Mouse (Mus musculus): ENCODE data around the gene 1810065E05Rik. TPM values are rescaled to one million over a fixed set of nuclear protein-coding genes. Genes with fewer than 3 reads are reported as not detected.

Gene 1810065E05Rik
- total and polyA plus RNA-seq, 2 experiments from 2014 or later, result not detected

DNA sequence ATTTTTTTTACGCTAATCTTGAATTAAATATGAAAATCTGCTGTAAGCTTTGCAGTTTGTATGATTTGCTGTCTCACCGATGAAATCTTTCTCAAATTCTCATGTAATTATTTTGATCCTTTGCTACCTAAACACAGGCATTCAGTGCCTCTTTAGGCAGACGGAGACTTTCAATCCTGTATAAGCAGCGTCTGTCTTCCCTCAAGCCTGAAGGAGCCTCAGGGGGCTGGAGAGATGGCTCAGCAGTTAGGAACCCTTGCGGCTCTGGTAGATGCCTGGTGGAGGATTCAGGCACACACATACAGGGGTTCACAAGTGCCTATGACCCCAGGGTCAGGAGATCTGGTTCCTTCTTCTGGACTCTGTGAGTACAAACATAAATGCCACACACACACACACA is 20.3 kb upstream of the 1810065E05Rik start:
- TF ChIP-seq CTCF (IDR thresholded peaks at IDR 0.05; ENCODE audit: low read depth), result no peak
- Histone ChIP-seq H3K36me3 (ENCODE audit: insufficient read depth, low read length) (no peaks in the 10 kb centered on the region), H3K9me3 (ENCODE audit: low read length) (no peaks in the 10 kb centered on the region), H3K4me2 (ENCODE audit: low read depth, low read length) (no peak overlapping the region), H3K4me1 (ENCODE audit: insufficient read depth, low read length) (no peaks in the 10 kb centered on the region), H3K4me3 (ENCODE audit: low read length) (no peak overlapping the region), H3K9ac (replicated peaks; ENCODE audit: low read length) (no peak overlapping the region), H3K27me3 (ENCODE audit: insufficient read depth, low read length) (no peaks in the 10 kb centered on the region), H3K27ac (peak overlapping the region; percentile 41; the same call in 1 of the 2 replicates)
- WGBS, result 40% methylated on average over 5 of the region's 5 CpGs
- ATAC-seq, result no peak
- DNase-seq (ENCODE audit: low spot score), result no peak

DNA sequence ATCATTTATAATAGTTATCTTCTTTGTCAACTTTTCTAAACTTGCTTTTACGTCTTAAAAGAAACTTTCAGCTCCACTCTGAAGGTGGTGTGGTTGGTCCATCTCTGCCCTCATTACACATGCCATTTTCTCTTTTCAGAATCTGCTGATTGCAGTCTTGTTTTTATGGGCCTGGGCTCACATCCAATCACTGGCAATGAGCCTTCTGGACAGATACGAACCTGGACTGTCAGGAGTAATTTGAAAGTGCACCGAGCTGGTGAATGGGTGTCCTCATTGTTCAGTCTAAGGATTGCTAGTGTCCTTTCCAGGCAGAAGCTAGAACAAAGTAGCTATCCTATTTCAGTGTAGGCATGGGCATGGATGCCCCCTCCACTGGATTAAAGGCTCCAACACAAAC is 12.8 kb upstream of the 1810065E05Rik start:
- no peak for TF ChIP-seq CTCF (IDR thresholded peaks at IDR 0.05; ENCODE audit: low read depth)

DNA sequence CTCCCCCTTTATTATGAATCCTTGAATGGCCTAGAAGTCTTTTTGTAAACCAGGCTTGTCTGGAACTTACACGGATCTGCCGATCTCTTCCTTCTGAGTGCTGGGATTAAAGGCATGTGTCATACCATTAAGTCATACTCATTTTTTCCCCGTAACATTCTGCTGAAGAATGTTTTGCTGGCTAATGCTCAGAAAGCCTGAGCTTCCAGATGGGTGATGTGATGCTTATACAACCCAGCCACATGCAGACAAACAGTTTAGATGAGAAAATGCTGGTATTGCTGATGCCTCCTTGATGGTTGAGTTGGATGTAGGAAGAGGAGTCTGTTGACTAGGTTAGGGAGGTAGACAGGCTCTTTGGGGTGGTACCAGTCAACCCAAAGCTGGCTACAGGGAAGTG is 2.6 kb upstream of the 1810065E05Rik start:
- TF ChIP-seq CTCF (IDR thresholded peaks at IDR 0.05; ENCODE audit: low read depth), result no peak
- H3K4me1 ChIP-seq (ENCODE audit: insufficient read depth, low read length), result no peaks in the 10 kb centered on the region
- no peak for DNase-seq (ENCODE audit: low spot score)

More for the DNA sequence above, 12.8 kb upstream of the 1810065E05Rik start:
- WGBS, result 52% methylated on average over 3 of the region's 3 CpGs
- no peaks in the 10 kb centered on the region for H3K4me1 ChIP-seq (ENCODE audit: insufficient read depth, low read length)
- H3K36me3 ChIP-seq (ENCODE audit: insufficient read depth, low read length), result no peaks in the 10 kb centered on the region
- no peak overlapping the region for H3K27ac ChIP-seq
- H3K9me3 ChIP-seq (ENCODE audit: low read length), result no peaks in the 10 kb centered on the region
- ATAC-seq (no peak), DNase-seq (ENCODE audit: low spot score) (no peak)
- H3K9ac ChIP-seq (replicated peaks; ENCODE audit: low read length), result no peak overlapping the region
- no peak overlapping the region for H3K4me3 ChIP-seq (ENCODE audit: low read length)
- no peaks in the 10 kb centered on the region for H3K27me3 ChIP-seq (ENCODE audit: insufficient read depth, low read length)
- no peak overlapping the region for H3K4me2 ChIP-seq (ENCODE audit: low read depth, low read length)

DNA sequence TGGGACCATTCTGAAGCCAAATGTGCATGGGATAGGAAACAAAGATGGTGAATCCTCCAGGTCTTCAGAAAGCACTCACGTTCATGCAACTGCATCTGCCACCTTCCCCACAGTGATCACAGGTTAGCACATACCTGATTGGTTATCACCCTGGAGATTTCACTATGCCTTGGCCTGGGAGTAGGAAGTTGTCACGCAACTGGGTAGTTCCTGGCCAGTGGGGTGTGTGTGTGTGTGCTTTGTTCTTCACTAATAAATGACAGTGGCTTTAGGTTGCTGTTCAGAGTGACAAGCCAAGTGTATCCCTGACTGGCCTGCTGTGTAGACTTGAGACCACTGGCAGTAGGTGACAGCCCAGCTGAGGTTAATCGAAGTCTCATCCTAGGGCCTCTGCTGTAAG is 11.3 kb downstream of the 1810065E05Rik start, which contains the start of gene Gm12253:
TSS of gene Gm12253 (plus strand) at position 301 of the 400 bp plus-strand sequence.
- no peak within 1 kb of the TSS for H3K9ac ChIP-seq (replicated peaks; ENCODE audit: low read length)
- no peaks in the 10 kb centered on the region for H3K4me1 ChIP-seq (ENCODE audit: insufficient read depth, low read length)
- H3K4me2 ChIP-seq (ENCODE audit: low read depth, low read length), result no peak within 1 kb of the TSS
- H3K27me3 ChIP-seq (ENCODE audit: insufficient read depth, low read length), result no peaks in the 10 kb centered on the region
- no peaks in the 10 kb centered on the region for H3K36me3 ChIP-seq (ENCODE audit: insufficient read depth, low read length)
- no peak for TF ChIP-seq CTCF (IDR thresholded peaks at IDR 0.05; ENCODE audit: low read depth)
- 88% methylated on average over 3 of the region's 3 CpGs for WGBS
- no peak for ATAC-seq
- DNase-seq (ENCODE audit: low spot score), result no peak
- H3K27ac ChIP-seq, result no peak within 1 kb of the TSS
- no peak within 1 kb of the TSS for H3K4me3 ChIP-seq (ENCODE audit: low read length)
- no peaks in the 10 kb centered on the region for H3K9me3 ChIP-seq (ENCODE audit: low read length)

More for the DNA sequence above, 2.6 kb upstream of the 1810065E05Rik start:
- Histone ChIP-seq H3K4me2 (ENCODE audit: low read depth, low read length) (no peak overlapping the region), H3K4me3 (ENCODE audit: low read length) (no peak overlapping the region), H3K27ac (no peak overlapping the region), H3K36me3 (ENCODE audit: insufficient read depth, low read length) (no peaks in the 10 kb centered on the region), H3K9me3 (ENCODE audit: low read length) (no peaks in the 10 kb centered on the region), H3K27me3 (ENCODE audit: insufficient read depth, low read length) (no peaks in the 10 kb centered on the region), H3K9ac (replicated peaks; ENCODE audit: low read length) (no peak overlapping the region)
- no peak for ATAC-seq
- 82% methylated on average over 3 of the region's 3 CpGs for WGBS

DNA sequence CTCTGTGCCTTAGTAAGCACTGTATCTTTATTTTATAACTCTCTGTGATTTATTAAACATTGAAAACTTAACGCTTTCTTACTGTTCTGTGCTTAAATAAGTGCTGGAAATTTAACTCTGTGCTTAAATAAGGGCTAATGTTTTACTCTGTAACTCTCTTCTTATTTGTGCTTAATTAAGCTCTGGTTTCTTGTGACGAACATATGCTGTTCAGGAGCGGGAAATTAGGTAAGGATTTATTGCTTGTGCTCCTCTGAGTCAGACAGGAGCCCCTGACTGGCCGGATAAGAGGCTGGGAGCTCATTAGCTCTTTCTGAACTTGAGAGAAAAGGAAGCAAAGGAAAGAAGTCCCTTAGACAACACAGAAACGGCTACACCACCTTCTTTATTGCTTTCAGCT is 17.0 kb downstream of the 1810065E05Rik start:
- no peak for ATAC-seq
- Histone ChIP-seq H3K9ac (replicated peaks; ENCODE audit: low read length) (no peak overlapping the region), H3K9me3 (ENCODE audit: low read length) (no peaks in the 10 kb centered on the region), H3K4me3 (ENCODE audit: low read length) (no peak overlapping the region), H3K4me2 (ENCODE audit: low read depth, low read length) (no peak overlapping the region), H3K4me1 (ENCODE audit: insufficient read depth, low read length) (no peaks in the 10 kb centered on the region), H3K27me3 (ENCODE audit: insufficient read depth, low read length) (no peaks in the 10 kb centered on the region), H3K27ac (no peak overlapping the region), H3K36me3 (ENCODE audit: insufficient read depth, low read length) (no peaks in the 10 kb centered on the region)
- no peak for DNase-seq (ENCODE audit: low spot score)
- no peak for TF ChIP-seq CTCF (IDR thresholded peaks at IDR 0.05; ENCODE audit: low read depth)
- WGBS, result 48% methylated on average over 5 of the region's 5 CpGs

DNA sequence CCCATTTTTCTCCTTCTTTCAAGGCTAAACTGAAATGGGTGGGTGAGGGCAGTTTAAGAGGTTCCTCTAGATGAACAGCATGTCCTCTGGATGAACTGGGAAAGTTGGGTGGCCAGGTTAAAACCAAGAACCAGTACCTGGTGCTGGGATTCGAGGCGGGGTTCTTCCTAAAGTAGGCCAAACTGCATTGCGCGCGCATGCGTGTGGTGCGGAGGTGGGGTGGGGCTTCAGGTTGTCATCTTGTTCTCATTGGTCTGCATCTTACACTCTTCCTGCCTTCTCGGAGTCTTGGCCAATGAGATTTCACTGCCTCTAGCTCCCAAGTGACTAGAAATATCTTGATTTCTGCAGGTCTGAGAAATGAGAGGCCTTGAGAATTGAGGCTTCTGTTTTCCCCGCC is 31.8 kb downstream of the 1810065E05Rik start, which contains the start of gene Lypd9:
TSS of gene Lypd9 (minus strand) at position 165 of the 400 bp plus-strand sequence.
- Histone ChIP-seq H3K9ac (replicated peaks; ENCODE audit: low read length) (no peak within 1 kb of the TSS), H3K4me2 (ENCODE audit: low read depth, low read length) (no peak within 1 kb of the TSS), H3K36me3 (ENCODE audit: insufficient read depth, low read length) (no peaks in the 10 kb centered on the region), H3K27me3 (ENCODE audit: insufficient read depth, low read length) (no peaks in the 10 kb centered on the region), H3K27ac (no peak within 1 kb of the TSS), H3K9me3 (ENCODE audit: low read length) (no peaks in the 10 kb centered on the region; the same call in 1 of the 2 replicates), H3K4me1 (ENCODE audit: insufficient read depth, low read length) (no peaks in the 10 kb centered on the region), H3K4me3 (ENCODE audit: low read length) (no peak within 1 kb of the TSS)
- no peak for TF ChIP-seq CTCF (IDR thresholded peaks at IDR 0.05; ENCODE audit: low read depth)
- WGBS, result 95% methylated on average over 9 of the region's 9 CpGs
- DNase-seq (ENCODE audit: low spot score), result no peak
- ATAC-seq, result no peak

DNA sequence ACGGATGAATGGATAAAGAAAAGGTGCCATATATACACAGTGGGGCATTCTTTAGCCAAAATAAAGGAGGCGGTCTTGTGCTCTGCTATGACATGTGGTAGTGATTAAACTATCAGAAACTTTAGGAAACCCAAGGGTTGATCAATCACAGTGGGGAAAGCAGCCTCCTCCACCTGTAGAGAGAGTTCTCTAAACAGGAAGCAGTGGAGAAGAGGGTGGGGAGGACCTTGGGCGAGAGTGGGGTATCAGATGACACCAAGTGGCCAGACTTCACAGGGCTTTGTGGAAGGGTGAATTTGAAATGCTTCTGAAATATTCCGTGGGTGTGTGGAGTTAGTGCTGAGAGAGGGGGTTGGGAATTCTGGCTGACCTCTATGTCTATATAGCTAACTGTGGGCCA is 32.7 kb downstream of the 1810065E05Rik start:
- Histone ChIP-seq H3K4me1 (ENCODE audit: insufficient read depth, low read length) (no peaks in the 10 kb centered on the region), H3K36me3 (ENCODE audit: insufficient read depth, low read length) (no peaks in the 10 kb centered on the region), H3K27me3 (ENCODE audit: insufficient read depth, low read length) (no peaks in the 10 kb centered on the region), H3K9me3 (ENCODE audit: low read length) (no peaks in the 10 kb centered on the region; the same call in 1 of the 2 replicates), H3K27ac (no peak overlapping the region), H3K9ac (replicated peaks; ENCODE audit: low read length) (no peak overlapping the region), H3K4me2 (ENCODE audit: low read depth, low read length) (no peak overlapping the region), H3K4me3 (ENCODE audit: low read length) (no peak overlapping the region)
- no peak for DNase-seq (ENCODE audit: low spot score)
- TF ChIP-seq CTCF (IDR thresholded peaks at IDR 0.05; ENCODE audit: low read depth), result no peak
- ATAC-seq, result no peak
- 71% methylated on average over 4 of the region's 4 CpGs for WGBS

All from hindbrain, postnatal 0 days (tissue).